17 mouse cellular contexts compared by ENCODE assay signal in genomic region chr6:142850436-142850835, GRCm38 (mm10). TPM values are rescaled to one million over a fixed set of nuclear protein-coding genes. Genes with fewer than 3 reads are reported as not detected.
DNase-seq lines count a peak whose midpoint lies in the region.
"Had no signal": no experiment of that assay in that cellular context is flagged by ENCODE, and none has a peak within 500 bp of the region (broad histone marks: within the 10 kb centered on the region; RNA-seq: fewer than 3 reads in every experiment).

No protein-coding gene starts in this region.

- DNase-seq in frontal cortex, postnatal 36 days (ENCODE audit: low spot score in 2 of 2): peak; percentile 19 to 44
- no peak for DNase-seq in frontal cortex, postnatal 10 days (ENCODE audit: low spot score in 2 of 2)
- DNase-seq in layer of hippocampus, adult 9-11 months: peak; percentile 23
- no peak for DNase-seq in layer of hippocampus, adult 9-10 months (ENCODE audit: low spot score)
- DNase-seq in heart, adult 9 months (ENCODE audit: low spot score in 2 of 2): peak; percentile 21 to 48
- DNase-seq in left cerebral cortex, postnatal 36 days (ENCODE audit: low spot score in 2 of 2): peak; percentile 22 to 36
- DNase-seq in spleen, adult 12 weeks (ENCODE audit: low spot score): no peak
- DNase-seq in spleen, postnatal 36 days (ENCODE audit: low spot score in 2 of 2): no peak
- DNase-seq: adrenal gland, postnatal 25 days; cerebellum, adult 2 months; kidney, adult 9 months; kidney, postnatal 36 days; midbrain, embryonic 14.5 days; retina, postnatal 1 day had no signal

- intact Hi-C loops in left cerebral cortex, postnatal 36 days (cut with DNase I): loop anchor here (2.0 kb wide), 1 partner anchor 16 kb away; no protein-coding TSS in a partner anchor

RNA-seq across cellular contexts. Expression of gene Sult6b2, which starts 46.1 kb away (rescaled TPM):
- under 1 TPM; 0.22 to 0.27 TPM for total RNA-seq in left cerebral cortex, postnatal 36 days (2021)
- total RNA-seq: adrenal gland, postnatal 25 days; common myeloid progenitor, adult 5-6 weeks; granulocyte monocyte progenitor cell, adult 5-6 weeks; megakaryocyte, adult 5-6 weeks had no signal

Comparison
In these comparisons a context has a peak if more than half of its experiments do, and no peak if none do; other contexts are left out.
1. DNase-seq: peak in frontal cortex, postnatal 36 days (2 of 2), layer of hippocampus, adult 9-11 months (single experiment), heart, adult 9 months (2 of 2) and left cerebral cortex, postnatal 36 days (2 of 2); none in frontal cortex, postnatal 10 days (0 of 2), layer of hippocampus, adult 9-10 months (single experiment), spleen, adult 12 weeks (single experiment) and spleen, postnatal 36 days (0 of 2).